Mouse (Mus musculus) heart, postnatal 14 days (tissue): ENCODE measurements around the gene Arl10. TPM values are rescaled to one million over a fixed set of nuclear protein-coding genes. Genes with fewer than 3 reads are reported as not detected.
"Not testable (repeated sequence)": the region's sequence is repeated elsewhere in the genome, so short reads cannot be mapped to it uniquely, and the experiment has no call there.

ENCODE experiments used
- DNase-seq, 2 experiments: peaks; one replicate each; pipeline ENCODE4 v3.0.0; 2021 to 2022
- intact Hi-C: fragments of 180-260 bp; cut with DNase I; formaldehyde crosslinking; loops from one replicate; pipeline ENCODE4 v1.15.1; 2025
- microRNA-seq, 2 experiments: library from miRNA; unstranded; fragments of <30 nt; microRNA quantifications; one replicate each; pipeline ENCODE4 v1.2.0; 2021 to 2022
- total RNA-seq, 2 experiments: library from RNA; stranded (reverse); gene quantifications; 2 replicates each; pipeline ENCODE4 v1.2.3; 2021

Gene Arl10
- total RNA-seq, 2 experiments from 2014 or later = 8.1 to 8.4 TPM

- intact Hi-C loops = loop anchor here (2.0 kb wide), 2 partner anchors 20 to 46 kb away; partner anchors contain the start of genes 4833439L19Rik, Higd2a and Nop16
- no peak for DNase-seq
Observed at GRCm38 (mm10) chr13:54610613-54610971, 35.8 kb downstream of the Arl10 start.

- intact Hi-C loops = loop anchor here (2.0 kb wide), 2 partner anchors 20 to 46 kb away; partner anchors contain the start of genes 4833439L19Rik, Higd2a and Nop16
Observed at GRCm38 (mm10) chr13:54610972-54611754, 36.3 kb downstream of the Arl10 start, which contains the start of gene Cltb. TSS of gene Cltb (minus strand) at chr13:54611344.

GRCm38 (mm10) chr13:54613141-54613540 lies 38.3 kb downstream of the Arl10 start:
- DNase-seq, intact Hi-C loops: not testable (repeated sequence)

More at GRCm38 (mm10) chr13:54610972-54611754, 36.3 kb downstream of the Arl10 start, which contains the start of gene Cltb:
- DNase-seq = peak; percentile 94 to 95

- intact Hi-C loops = no loop called here
- DNase-seq = no peak
Observed at GRCm38 (mm10) chr13:54616307-54616706, 41.5 kb downstream of the Arl10 start.

- intact Hi-C loops = no loop called here
- no peak for DNase-seq
Observed at GRCm38 (mm10) chr13:54616998-54617397, 42.2 kb downstream of the Arl10 start.

GRCm38 (mm10) chr13:54621155-54621932 lies 46.5 kb downstream of the Arl10 start, which contains the start of gene Faf2:
TSS of gene Faf2 (plus strand) at chr13:54621784.
- intact Hi-C loops = loop anchor here (5.0 to 10.0 kb wide), 4 partner anchors 66 to 377 kb away; no protein-coding TSS in a partner anchor
- DNase-seq = peak; percentile 99 to 100

- peak in 1 of 2 experiments; percentile 14 for DNase-seq
- intact Hi-C loops = loop anchor here (5.0 to 10.0 kb wide), 4 partner anchors 65 to 377 kb away; no protein-coding TSS in a partner anchor
Observed at GRCm38 (mm10) chr13:54621960-54622521, 47.2 kb downstream of the Arl10 start.

GRCm38 (mm10) chr13:54629128-54629527 lies 54.3 kb downstream of the Arl10 start:
- DNase-seq = no peak

More at GRCm38 (mm10) chr13:54629128-54629527, 54.3 kb downstream of the Arl10 start:
- intact Hi-C loops = loop anchor here (10.0 kb wide), 1 partner anchor 384 kb away; no protein-coding TSS in a partner anchor

Small RNAs within 50 kb of the gene (microRNA-seq; reads per million reads assigned to microRNA genes)
- gene Gm24195 = 0 reads per million in 2 experiments

Other genes starting within 250 kb of the Arl10 start
- gene Cplx2, start 203.7 kb upstream of the Arl10 start, total RNA-seq = 1 to 10 TPM; 4.5 to 5.1 TPM
- 10 to 100 TPM; 23.4 to 26.0 TPM for gene Thoc3, start 106.2 kb upstream of the Arl10 start, total RNA-seq
- 1 to 10 TPM; 1.8 to 2.8 TPM for gene Simc1, start 71.2 kb upstream of the Arl10 start, total RNA-seq
- gene 4833439L19Rik, start 9.6 kb upstream of the Arl10 start, total RNA-seq = 100 to 1,000 TPM in 1 of 2 experiments, 10 to 100 TPM in 1; 98.6 to 102 TPM
- gene Nop16, start 15.1 kb downstream of the Arl10 start, total RNA-seq = 10 to 100 TPM; 14.7 to 15.1 TPM
- 100 to 1,000 TPM; 216 to 231 TPM for gene Higd2a, start 15.2 kb downstream of the Arl10 start, total RNA-seq
- 10 to 100 TPM; 91.8 to 93.1 TPM for gene Cltb, start 36.3 kb downstream of the Arl10 start, total RNA-seq
- 10 to 100 TPM; 29.7 to 31.4 TPM for gene Faf2, start 46.8 kb downstream of the Arl10 start, total RNA-seq
- gene Rnf44, start 118.9 kb downstream of the Arl10 start, total RNA-seq = 10 to 100 TPM; 55.6 to 57.8 TPM
- not detected for gene Cdhr2, start 126.4 kb downstream of the Arl10 start, total RNA-seq
- gene Gprin1, start 174.9 kb downstream of the Arl10 start, total RNA-seq = not detected
- not detected for gene Sncb, start 191.6 kb downstream of the Arl10 start, total RNA-seq
- not detected for gene Eif4e1b, start 209.0 kb downstream of the Arl10 start, total RNA-seq
- 10 to 100 TPM in 1 of 2 experiments, 1 to 10 TPM in 1; 9.0 to 12.1 TPM for gene Tspan17, start 214.4 kb downstream of the Arl10 start, total RNA-seq